ENCODE assay signal across 21 mouse cellular contexts in genomic region chr2:118217993-118218595, GRCm38 (mm10). TPM values are rescaled to one million over a fixed set of nuclear protein-coding genes. Genes with fewer than 3 reads are reported as not detected.
DNase-seq lines count a peak whose midpoint lies in the region; ATAC-seq lines count a peak whose summit lies in the region.
"Had no signal": no experiment of that assay in that cellular context is flagged by ENCODE, and none has a peak within 500 bp of the region (broad histone marks: within the 10 kb centered on the region; RNA-seq: fewer than 3 reads in every experiment).

No protein-coding gene starts in this region.

- no peak overlapping the region for H3K4me2 ChIP-seq in forebrain, embryonic 11.5 days (ENCODE audit: low read depth, low read length, severe bottlenecking)
- H3K4me2 ChIP-seq in forebrain, embryonic 12.5 days = no peak overlapping the region
- no peak overlapping the region for H3K4me2 ChIP-seq in midbrain, embryonic 16.5 days (ENCODE audit: low read length)
- H3K4me2 ChIP-seq in midbrain, embryonic 13.5 days (replicated peaks) = no peak overlapping the region
- H3K4me2 ChIP-seq: embryonic facial prominence, embryonic 12.5 days; kidney, embryonic 15.5 days had no signal

- WGBS in forebrain, embryonic 11.5 days = 29% methylated on average over 4 of the region's 4 CpGs
- WGBS in forebrain, embryonic 12.5 days = 19% methylated on average over 4 of the region's 4 CpGs
- WGBS in midbrain, embryonic 10.5 days = 19% methylated on average over 4 of the region's 4 CpGs
- 9% methylated on average over 4 of the region's 4 CpGs for WGBS in midbrain, embryonic 16.5 days
- 10% methylated on average over 4 of the region's 4 CpGs for WGBS in midbrain, embryonic 13.5 days

- no peaks in the 10 kb centered on the region for H3K4me1 ChIP-seq in forebrain, embryonic 11.5 days (replicated peaks; ENCODE audit: control insufficient read depth, insufficient read depth, low read length)
- peaks cover 6% of the 10 kb centered on the region; the same call in 1 of the 2 replicates for H3K4me1 ChIP-seq in forebrain, embryonic 12.5 days
- H3K4me1 ChIP-seq in midbrain, embryonic 10.5 days = peaks cover 23% of the 10 kb centered on the region
- H3K4me1 ChIP-seq in midbrain, embryonic 16.5 days (ENCODE audit: control insufficient read depth, insufficient read depth, low read length) = no peaks in the 10 kb centered on the region
- 0 out of 2 replicates have a peak, but pooled peaks cover 9% of the 10 kb centered on the region for H3K4me1 ChIP-seq in midbrain, embryonic 13.5 days (replicated peaks)
- H3K4me1 ChIP-seq: embryonic facial prominence, embryonic 12.5 days; kidney, embryonic 15.5 days had no signal

- intact Hi-C loops in heart, postnatal 10 days (cut with DNase I) = no loop called here

- no peaks in the 10 kb centered on the region for H3K9me3 ChIP-seq in forebrain, embryonic 11.5 days (ENCODE audit: control insufficient read depth, low read length)
- H3K9me3 ChIP-seq in forebrain, embryonic 12.5 days = no peaks in the 10 kb centered on the region
- peaks cover 6% of the 10 kb centered on the region for H3K9me3 ChIP-seq in midbrain, embryonic 10.5 days (replicated peaks)
- no peaks in the 10 kb centered on the region for H3K9me3 ChIP-seq in midbrain, embryonic 16.5 days (replicated peaks; ENCODE audit: control insufficient read depth, low read length, poor library complexity, severe bottlenecking)
- no peaks in the 10 kb centered on the region for H3K9me3 ChIP-seq in midbrain, embryonic 13.5 days
- H3K9me3 ChIP-seq: embryonic facial prominence, embryonic 12.5 days; kidney, embryonic 15.5 days had no signal

- H3K4me3 ChIP-seq in forebrain, embryonic 11.5 days (ENCODE audit: low read depth, low read length) = no peak overlapping the region
- H3K4me3 ChIP-seq in forebrain, embryonic 12.5 days (replicated peaks) = no peak overlapping the region
- H3K4me3 ChIP-seq in midbrain, embryonic 10.5 days = no peak overlapping the region
- H3K4me3 ChIP-seq in midbrain, embryonic 16.5 days (ENCODE audit: low read depth, low read length) = no peak overlapping the region
- no peak overlapping the region for H3K4me3 ChIP-seq in midbrain, embryonic 13.5 days (replicated peaks)
- H3K4me3 ChIP-seq: embryonic facial prominence, embryonic 12.5 days; kidney, embryonic 15.5 days had no signal

- DNase-seq in forebrain, embryonic 11.5 days (ENCODE audit: low spot score) = no peak
- DNase-seq in midbrain, embryonic 10.5 days (ENCODE audit: low spot score) = peak; percentile 29
- peak; percentile 15 for DNase-seq in adipocyte (ENCODE audit: low spot score)
- no peak for DNase-seq in heart, postnatal 10 days
- DNase-seq: adrenal gland, adult 2 months; cerebellum, adult 11-12 months; cerebellum, postnatal 25 days; gastrocnemius, postnatal 36 days; heart, postnatal 14 days; layer of hippocampus, postnatal 36 days; liver; liver, postnatal 0 days; thymus, adult 18-20 months had no signal

- H3K36me3 ChIP-seq in forebrain, embryonic 11.5 days (ENCODE audit: control insufficient read depth, insufficient read depth, low read length) = no peaks in the 10 kb centered on the region
- H3K36me3 ChIP-seq in forebrain, embryonic 12.5 days (replicated peaks) = no peaks in the 10 kb centered on the region
- H3K36me3 ChIP-seq in midbrain, embryonic 10.5 days = peaks cover 6% of the 10 kb centered on the region; the same call in 1 of the 2 replicates
- no peaks in the 10 kb centered on the region for H3K36me3 ChIP-seq in midbrain, embryonic 16.5 days (ENCODE audit: control insufficient read depth, insufficient read depth, low read length)
- no peaks in the 10 kb centered on the region for H3K36me3 ChIP-seq in midbrain, embryonic 13.5 days
- H3K36me3 ChIP-seq: embryonic facial prominence, embryonic 12.5 days; kidney, embryonic 15.5 days had no signal

- H3K27ac ChIP-seq in forebrain, embryonic 11.5 days (ENCODE audit: low read depth, low read length) = no peak overlapping the region
- H3K27ac ChIP-seq in forebrain, embryonic 12.5 days = no peak overlapping the region
- peak overlapping the region; percentile 67 for H3K27ac ChIP-seq in midbrain, embryonic 10.5 days (replicated peaks)
- no peak overlapping the region for H3K27ac ChIP-seq in midbrain, embryonic 16.5 days (ENCODE audit: low read length)
- H3K27ac ChIP-seq in midbrain, embryonic 13.5 days = no peak overlapping the region
- H3K27ac ChIP-seq: embryonic facial prominence, embryonic 12.5 days; kidney, embryonic 15.5 days; macrophage had no signal

- no peaks in the 10 kb centered on the region for H3K27me3 ChIP-seq in forebrain, embryonic 11.5 days (ENCODE audit: control insufficient read depth, insufficient read depth, low read length)
- no peaks in the 10 kb centered on the region for H3K27me3 ChIP-seq in forebrain, embryonic 12.5 days
- peaks cover 59% of the 10 kb centered on the region for H3K27me3 ChIP-seq in midbrain, embryonic 10.5 days (ENCODE audit: low read depth, poor library complexity, severe bottlenecking)
- no peaks in the 10 kb centered on the region for H3K27me3 ChIP-seq in midbrain, embryonic 16.5 days (ENCODE audit: control insufficient read depth, insufficient read depth, low read depth, low read length)
- peaks cover 21% of the 10 kb centered on the region for H3K27me3 ChIP-seq in midbrain, embryonic 13.5 days
- H3K27me3 ChIP-seq: embryonic facial prominence, embryonic 12.5 days; kidney, embryonic 15.5 days had no signal

- H3K9ac ChIP-seq in forebrain, embryonic 11.5 days (ENCODE audit: low read length) = no peak overlapping the region
- no peak overlapping the region for H3K9ac ChIP-seq in forebrain, embryonic 12.5 days
- no peak overlapping the region for H3K9ac ChIP-seq in midbrain, embryonic 16.5 days (ENCODE audit: low read depth, low read length)
- no peak overlapping the region for H3K9ac ChIP-seq in midbrain, embryonic 13.5 days (replicated peaks)
- H3K9ac ChIP-seq: embryonic facial prominence, embryonic 12.5 days; kidney, embryonic 15.5 days; liver, postnatal 0 days had no signal

- 0 out of 2 replicates have a peak, but pooled peaks have one; percentile 39 for ATAC-seq in forebrain, embryonic 11.5 days (replicated peaks; ENCODE audit: low FRiP score)
- no peak for ATAC-seq in forebrain, embryonic 12.5 days (ENCODE audit: low FRiP score)
- ATAC-seq in midbrain, embryonic 16.5 days = no peak
- ATAC-seq in midbrain, embryonic 13.5 days = peak; percentile 24; the same call in 1 of the 2 replicates
- no peak for ATAC-seq in megakaryocyte progenitor cell, adult 5-6 weeks (replicated peaks; ENCODE audit: poor library complexity)
- ATAC-seq: inflammation-experienced regulatory T-cells, adult 6 months; liver, postnatal 0 days had no signal

RNA-seq across cellular contexts. Expression of gene Fsip1, which starts 38.7 kb away (rescaled TPM):
- polyA plus RNA-seq in forebrain, embryonic 11.5 days (2014; fragmentation: Nextera tagmentation; extraction: Ambion mirVana) = 3.2 and 4.2 TPM in 2 replicates
- 3.0 and 3.3 TPM in 2 replicates for polyA plus RNA-seq in forebrain, embryonic 12.5 days (2016; fragmentation: Nextera tagmentation; extraction: Ambion mirVana)
- 2.1 and 3.0 TPM in 2 replicates for polyA plus RNA-seq in midbrain, embryonic 10.5 days (2016; fragmentation: Nextera tagmentation; extraction: Ambion mirVana)
- 2.6 and 3.6 TPM in 2 replicates for polyA plus RNA-seq in midbrain, embryonic 16.5 days (2015; fragmentation: Nextera tagmentation; extraction: Ambion mirVana)
- polyA plus RNA-seq in midbrain, embryonic 13.5 days (2015; fragmentation: Nextera tagmentation; extraction: Ambion mirVana) = 1.6 and 2.2 TPM in 2 replicates
- total RNA-seq in megakaryocyte progenitor cell, adult 5-6 weeks (2015) = not detected in 2 replicates
- 0.88 and 1.2 TPM in 2 replicates for total RNA-seq in megakaryocyte progenitor cell, adult 5-6 weeks (2017)
- total RNA-seq in heart, postnatal 10 days (2021) = not detected
- total RNA-seq: gastrocnemius, postnatal 36 days had no signal
- polyA plus RNA-seq: adrenal gland, adult 2 months; inflammation-experienced regulatory T-cells, adult 6 months had no signal

Comparison
In these comparisons a context has a peak if more than half of its experiments do, and no peak if none do; other contexts are left out.
1. ATAC-seq: peak in forebrain, embryonic 11.5 days (single experiment) and midbrain, embryonic 13.5 days (single experiment); none in forebrain, embryonic 12.5 days (single experiment), midbrain, embryonic 16.5 days (single experiment) and megakaryocyte progenitor cell, adult 5-6 weeks (single experiment).
2. DNase-seq: peak in midbrain, embryonic 10.5 days (single experiment) and adipocyte (single experiment); none in forebrain, embryonic 11.5 days (single experiment) and heart, postnatal 10 days (0 of 2).